Mouse (Mus musculus) ES-Bruce4 (cell line): ENCODE measurements around the gene Lims1. TPM values are rescaled to one million over a fixed set of nuclear protein-coding genes. Genes with fewer than 3 reads are reported as not detected.

ENCODE experiments used
- H3K27ac ChIP-seq: 2 replicates; pipeline ENCODE4 v1.5.1; 2012; ENCODE audit warnings: low read length, inconsistent platforms; ENCODE audit not compliant: insufficient read depth
- H3K27me3 ChIP-seq: 2 replicates; pipeline ENCODE4 v1.6.1; 2012; ENCODE audit warnings: mild to moderate bottlenecking, low read length, inconsistent platforms; ENCODE audit not compliant: control insufficient read depth, poor library complexity, insufficient read depth, severe bottlenecking
- H3K36me3 ChIP-seq: 2 replicates; pipeline ENCODE4 v1.6.1; 2012; ENCODE audit warnings: inconsistent platforms, mild to moderate bottlenecking, low read length, moderate library complexity; ENCODE audit not compliant: control insufficient read depth, poor library complexity, insufficient read depth, severe bottlenecking
- H3K4me1 ChIP-seq: one replicate; pipeline ENCODE4 v1.8.1; 2011; ENCODE audit warnings: low read length; ENCODE audit not compliant: control insufficient read depth, insufficient read depth
- H3K4me3 ChIP-seq: 2 replicates; pipeline ENCODE4 v1.5.1; 2011; ENCODE audit warnings: low read depth, mild to moderate bottlenecking, low read length
- H3K9ac ChIP-seq: 2 replicates; pipeline ENCODE4 v1.6.1; 2012; ENCODE audit warnings: low read depth, mild to moderate bottlenecking, inconsistent platforms; ENCODE audit not compliant: poor library complexity, severe bottlenecking
- H3K9me3 ChIP-seq: replicated peaks from 2 replicates; pipeline ENCODE4 v1.6.1; 2012; ENCODE audit warnings: mild to moderate bottlenecking, low read length, inconsistent platforms; ENCODE audit not compliant: control insufficient read depth, poor library complexity, insufficient read depth, severe bottlenecking
- CTCF ChIP-seq: IDR thresholded peaks from one replicate; pipeline ENCODE4 v1.8.1; 2011; ENCODE audit warnings: low read depth, low read length
- EP300 ChIP-seq: IDR thresholded peaks from 2 replicates; pipeline ENCODE4 v1.6.1; 2011; ENCODE audit warnings: low read depth, low read length; ENCODE audit not compliant: insufficient read depth
- POLR2A ChIP-seq: IDR thresholded peaks from one replicate; pipeline ENCODE4 v1.8.1; 2011; ENCODE audit warnings: low read length; ENCODE audit not compliant: insufficient read depth
- polyA plus RNA-seq: library from polyadenylated mRNA; stranded (reverse); fragments of >200 nt; gene quantifications from 2 replicates; pipeline ENCODE4 v1.2.4, GENCODE M21; 2011; ENCODE audit warnings: low read depth; ENCODE audit not compliant: missing spikeins, insufficient read depth, insufficient read length

Lims1 gene
- polyA plus RNA-seq, 1 experiment, result 58.2 TPM

DNA sequence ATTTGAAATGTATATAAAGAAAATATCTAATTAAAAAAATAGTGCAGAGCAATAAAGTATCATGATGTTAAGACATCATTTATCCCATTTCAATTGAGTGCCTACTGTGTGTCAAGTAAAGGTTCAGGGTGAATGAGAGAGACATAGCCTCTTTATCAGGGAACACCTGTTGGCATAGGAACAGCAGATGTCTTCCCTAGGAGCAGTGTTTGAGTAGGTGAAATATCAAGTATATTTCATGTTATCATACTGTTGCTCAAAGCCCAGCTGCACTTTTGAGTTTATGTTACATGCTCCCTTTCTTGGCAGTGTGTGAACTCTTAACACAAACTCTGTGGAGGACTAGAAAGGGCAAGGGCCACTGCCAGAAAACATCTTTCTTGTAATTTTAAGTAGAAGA lies 50.6 kb downstream of the Lims1 start:
- no peaks in the 10 kb centered on the region for H3K9me3 ChIP-seq
- H3K4me3 ChIP-seq, result no peak overlapping the region
- TF ChIP-seq EP300 (no peak), CTCF (no peak), POLR2A (no peak)

GRCm38 (mm10) chr10:58377592-58378197 lies 54.4 kb downstream of the Lims1 start:
- Histone ChIP-seq H3K4me1 (no peaks in the 10 kb centered on the region), H3K27ac (no peak overlapping the region), H3K27me3 (no peaks in the 10 kb centered on the region), H3K36me3 (no peaks in the 10 kb centered on the region), H3K9ac (no peak overlapping the region), H3K9me3 (no peaks in the 10 kb centered on the region), H3K4me3 (no peak overlapping the region)
- TF ChIP-seq CTCF (peak; percentile 48), POLR2A (no peak)

More for the DNA sequence above, 50.6 kb downstream of the Lims1 start:
- Histone ChIP-seq H3K9ac (no peak overlapping the region), H3K27ac (no peak overlapping the region), H3K27me3 (no peaks in the 10 kb centered on the region), H3K36me3 (no peaks in the 10 kb centered on the region), H3K4me1 (peaks cover 2% of the 10 kb centered on the region)

DNA sequence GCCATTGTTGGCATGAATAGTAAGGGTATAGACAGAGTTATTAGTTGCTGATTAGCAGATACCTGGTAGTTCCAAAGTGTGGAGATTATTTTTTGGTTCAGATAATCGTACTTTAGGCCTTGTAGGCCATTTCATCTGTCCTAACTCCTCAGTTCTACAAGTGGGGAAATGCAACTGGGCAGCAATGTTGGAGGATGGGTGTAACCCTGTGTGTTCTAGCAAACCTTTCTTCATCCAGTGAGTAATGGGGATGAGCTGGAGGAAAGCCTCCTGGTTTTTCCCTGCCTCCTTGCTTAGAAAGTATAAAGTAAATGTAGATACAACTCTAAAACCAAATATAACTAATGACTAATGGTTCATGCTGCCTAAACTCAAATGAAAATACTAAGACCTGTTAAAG lies 55.1 kb downstream of the Lims1 start:
- Histone ChIP-seq H3K4me1 (no peaks in the 10 kb centered on the region), H3K4me3 (no peak overlapping the region), H3K27me3 (no peaks in the 10 kb centered on the region), H3K9me3 (no peaks in the 10 kb centered on the region), H3K36me3 (no peaks in the 10 kb centered on the region), H3K27ac (no peak overlapping the region), H3K9ac (no peak overlapping the region)
- no peak for TF ChIP-seq POLR2A
- TF ChIP-seq CTCF, result no peak
- TF ChIP-seq EP300, result no peak

DNA sequence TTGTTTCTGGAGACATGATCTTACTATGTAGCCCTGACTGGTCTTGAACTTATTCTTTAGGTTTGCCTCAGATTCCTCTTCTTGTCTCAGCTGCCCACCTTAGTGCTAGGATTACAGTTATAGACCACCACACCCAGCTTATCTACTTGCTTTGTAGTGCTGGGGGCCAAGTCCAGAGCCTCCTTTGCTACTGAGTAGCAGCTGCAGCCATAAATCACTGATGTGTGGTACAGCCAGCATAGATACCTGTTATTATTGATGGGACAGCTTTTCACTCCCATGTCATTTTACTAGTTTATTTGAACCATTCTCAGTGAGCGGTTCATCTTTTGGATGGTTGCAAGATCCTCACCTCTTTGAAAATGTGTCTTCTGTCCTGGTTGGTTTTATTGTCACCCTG lies 56.4 kb downstream of the Lims1 start:
- Histone ChIP-seq H3K27me3 (no peaks in the 10 kb centered on the region), H3K27ac (no peak overlapping the region), H3K36me3 (no peaks in the 10 kb centered on the region), H3K4me1 (no peaks in the 10 kb centered on the region), H3K9ac (no peak overlapping the region), H3K4me3 (no peak overlapping the region), H3K9me3 (no peaks in the 10 kb centered on the region)
- TF ChIP-seq CTCF, result no peak
- TF ChIP-seq POLR2A, result no peak
- no peak for TF ChIP-seq EP300

DNA sequence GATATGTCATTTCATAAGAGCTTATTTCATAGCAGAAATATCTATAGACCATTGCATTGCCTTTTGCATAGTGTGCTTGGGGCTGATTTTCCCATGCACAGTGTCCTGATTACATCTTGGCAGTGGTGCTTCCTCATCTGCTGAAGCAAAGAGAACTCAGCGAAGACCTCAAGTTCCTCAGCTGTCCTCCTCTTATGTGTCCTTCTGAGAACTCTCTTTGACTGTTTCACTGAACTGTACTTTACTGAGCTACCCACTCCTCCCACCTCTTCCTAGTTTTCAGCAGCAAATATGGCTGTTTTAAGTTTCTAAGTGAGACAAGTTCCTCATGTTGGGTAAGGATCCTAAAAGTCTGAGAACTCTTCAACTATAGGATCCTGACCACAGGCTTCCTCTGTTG lies 58.6 kb downstream of the Lims1 start:
- Histone ChIP-seq H3K4me3 (no peak overlapping the region), H3K27me3 (no peaks in the 10 kb centered on the region), H3K9ac (no peak overlapping the region), H3K27ac (no peak overlapping the region), H3K36me3 (no peaks in the 10 kb centered on the region), H3K9me3 (no peaks in the 10 kb centered on the region), H3K4me1 (no peaks in the 10 kb centered on the region)
- no peak for TF ChIP-seq CTCF

DNA sequence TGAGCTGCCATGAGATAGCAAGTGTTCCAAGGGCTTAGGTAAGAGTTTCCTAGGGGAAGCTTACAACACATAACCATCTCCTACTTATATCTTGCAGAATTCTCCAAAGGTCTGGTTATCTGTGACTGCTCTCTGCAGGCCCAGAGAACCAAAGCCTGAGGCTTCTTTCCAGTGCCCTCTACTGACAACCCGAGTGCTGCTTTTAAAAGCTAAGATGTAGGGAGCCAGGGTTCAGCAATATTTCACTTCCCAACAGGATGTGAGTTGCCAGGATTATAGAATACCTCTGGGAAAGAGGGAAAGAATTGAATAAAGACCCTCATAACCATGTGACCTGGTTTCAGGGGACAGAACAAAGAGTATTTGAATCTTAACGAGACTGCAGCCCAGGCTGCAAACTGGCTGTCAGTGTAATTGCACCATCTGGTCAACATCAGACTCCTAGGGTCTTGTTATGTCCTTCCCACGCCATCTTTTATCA lies 59.4 kb downstream of the Lims1 start:
- H3K4me1 ChIP-seq, result no peaks in the 10 kb centered on the region
- H3K9me3 ChIP-seq, result no peaks in the 10 kb centered on the region
- no peaks in the 10 kb centered on the region for H3K36me3 ChIP-seq
- no peak overlapping the region for H3K9ac ChIP-seq
- H3K27me3 ChIP-seq, result no peaks in the 10 kb centered on the region
- no peak overlapping the region for H3K27ac ChIP-seq
- no peak for TF ChIP-seq EP300
- TF ChIP-seq POLR2A, result no peak
- no peak for TF ChIP-seq CTCF
- H3K4me3 ChIP-seq, result no peak overlapping the region
